Mouse (Mus musculus): ENCODE measurements around the gene Chst8. TPM values are rescaled to one million over a fixed set of nuclear protein-coding genes. Genes with fewer than 3 reads are reported as not detected.

Gene Chst8
- total RNA-seq, 4 experiments from 2014 or later, result 14.6 to 19.4 (median 17.7) TPM

DNA sequence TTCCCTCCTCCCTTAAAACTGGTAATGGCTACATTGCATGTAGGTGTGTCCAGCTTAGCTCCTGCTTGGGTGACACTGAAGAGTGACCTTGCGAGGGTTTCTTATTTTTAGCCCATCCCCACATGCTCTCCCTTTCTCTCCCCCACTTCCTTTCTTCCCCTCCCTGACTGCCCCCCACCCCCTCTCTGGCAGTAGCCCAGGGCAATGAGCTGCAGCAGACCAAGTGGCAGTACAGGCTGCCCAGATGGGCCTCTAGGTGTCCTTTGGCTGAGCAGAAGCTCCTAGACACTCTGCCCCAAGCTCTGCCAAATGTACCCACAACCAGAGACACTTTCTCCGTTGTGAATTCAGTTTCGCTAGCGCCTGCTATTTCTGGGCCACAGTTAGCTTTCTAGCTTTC, 139.6 kb downstream of the Chst8 start:
- DNase-seq (ENCODE audit: low spot score in 2 of 2), result no peak

DNA sequence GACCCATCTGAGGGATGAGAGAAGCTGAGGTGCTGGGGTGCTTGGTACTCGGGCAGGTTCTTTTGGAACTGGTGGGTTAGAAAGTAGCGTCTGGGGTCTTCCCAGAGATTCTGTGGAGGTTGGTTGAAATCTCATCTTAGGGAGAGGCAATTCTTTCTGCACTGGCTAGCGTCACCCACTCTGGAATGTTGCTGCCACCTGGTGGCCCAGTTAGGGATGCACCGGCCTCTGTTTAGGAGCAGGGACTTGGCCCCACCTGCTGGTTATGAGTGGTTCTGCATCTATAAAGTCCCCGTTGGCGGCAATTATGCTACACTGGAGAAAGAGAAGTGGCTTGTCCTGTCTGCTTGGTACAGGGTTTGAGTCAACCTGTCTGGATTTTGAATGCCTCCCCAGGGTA, 140.6 kb downstream of the Chst8 start:
- DNase-seq (ENCODE audit: low spot score in 2 of 2), result peak; percentile 62 to 87

DNA sequence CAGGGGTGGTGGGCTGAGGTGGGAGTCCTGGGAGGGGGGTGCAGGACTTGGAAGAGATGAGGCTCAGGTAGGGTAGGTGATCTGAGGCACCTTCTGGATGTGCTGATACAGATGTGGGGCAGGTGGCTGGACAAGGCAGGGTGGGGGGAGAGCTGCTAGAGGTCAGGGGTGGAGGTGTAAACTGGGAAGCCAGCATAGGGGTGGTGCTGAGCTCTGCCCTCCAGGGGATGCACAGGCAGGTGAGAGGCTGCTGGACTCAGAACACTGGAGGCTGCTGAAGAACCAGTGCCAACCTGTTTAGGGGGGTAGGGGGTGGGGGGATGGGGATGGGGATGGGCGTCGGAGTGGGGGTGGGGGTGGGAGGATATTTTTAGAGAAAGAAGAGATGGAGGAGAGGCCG, 141.7 kb downstream of the Chst8 start:
- no peak for DNase-seq (ENCODE audit: low spot score in 2 of 2)

DNA sequence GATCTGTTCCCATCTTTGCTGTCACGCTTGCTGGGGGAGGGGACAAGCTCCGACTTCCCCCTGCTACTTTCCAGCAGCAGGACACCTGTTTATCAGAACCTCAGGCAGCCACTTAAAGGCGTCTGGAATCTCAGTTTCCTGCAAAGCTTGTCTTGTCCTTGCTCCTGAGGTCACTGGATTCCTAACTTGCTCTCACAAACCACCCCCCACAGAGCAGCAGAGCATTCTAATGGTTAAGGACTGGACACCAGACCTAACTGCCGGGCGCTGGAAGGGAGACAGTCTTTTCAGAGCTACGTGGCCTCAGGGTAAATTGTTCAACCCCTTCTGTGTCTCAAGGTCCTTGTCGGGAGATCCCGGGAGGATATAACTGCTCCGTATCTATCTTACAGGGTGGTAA, 143.2 kb downstream of the Chst8 start:
- DNase-seq (ENCODE audit: low spot score in 2 of 2), result no peak

DNA sequence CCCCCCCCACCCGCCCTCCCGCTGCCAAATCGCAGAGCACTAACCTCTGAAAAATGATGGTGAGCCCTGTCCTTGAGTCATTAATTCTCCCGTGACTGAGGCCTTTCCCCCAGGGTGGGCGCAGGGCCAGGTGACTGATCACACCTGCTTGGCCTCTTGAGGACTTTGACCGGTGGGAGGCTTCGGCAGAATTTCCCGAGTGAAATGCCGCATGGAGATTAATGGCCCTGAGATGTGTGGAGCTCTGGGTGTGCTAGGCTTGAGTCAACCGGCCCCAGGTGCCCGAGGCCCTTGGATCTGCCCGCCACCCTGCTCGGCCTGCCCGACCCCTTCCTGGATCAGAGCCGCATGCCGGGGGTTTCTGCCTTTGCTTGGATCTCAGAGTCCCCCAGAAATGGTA, 144.6 kb downstream of the Chst8 start:
- no peak for DNase-seq (ENCODE audit: low spot score in 2 of 2)

DNA sequence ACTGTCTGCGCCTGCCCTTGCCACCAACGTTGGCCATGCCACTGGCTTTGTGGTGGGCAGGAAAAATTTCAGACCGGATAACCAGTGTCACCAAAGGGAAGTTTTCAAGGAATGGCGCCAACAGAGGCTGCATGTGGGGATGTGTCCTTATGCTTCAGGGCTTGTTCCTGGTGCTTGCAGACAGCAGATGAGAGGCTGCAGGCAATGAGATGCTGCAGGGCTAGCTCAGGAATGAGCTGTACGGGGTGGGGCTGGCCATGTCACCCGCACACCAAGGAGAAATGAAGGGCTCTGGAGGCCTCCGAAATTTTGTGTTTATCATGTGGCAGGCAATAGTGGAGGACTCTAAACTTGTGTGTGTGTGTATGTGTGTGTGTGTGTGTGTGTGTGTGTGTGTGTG, 149.4 kb downstream of the Chst8 start:
- no peak for DNase-seq (ENCODE audit: low spot score in 2 of 2)

DNA sequence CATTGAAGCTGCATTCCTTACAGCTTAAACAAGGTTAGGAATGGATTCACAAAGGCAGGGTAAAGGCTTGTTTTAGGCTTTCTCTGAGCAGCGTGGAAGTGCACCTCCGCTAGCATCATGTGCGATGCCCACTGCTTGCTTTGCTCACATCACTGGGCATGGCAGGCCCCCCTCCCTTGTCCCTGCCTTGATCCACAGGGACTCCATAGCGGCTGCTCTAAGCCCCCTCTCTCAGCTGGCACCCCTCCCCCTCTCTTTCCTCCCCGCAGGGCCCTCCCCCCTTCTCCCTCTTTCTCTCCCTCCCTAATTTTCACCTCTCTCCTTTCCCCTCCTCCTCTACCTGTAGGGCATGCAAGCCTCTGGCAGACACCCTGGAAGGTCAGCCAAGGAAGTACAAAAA, 150.3 kb downstream of the Chst8 start:
- no peak for DNase-seq (ENCODE audit: low spot score in 2 of 2)

DNA sequence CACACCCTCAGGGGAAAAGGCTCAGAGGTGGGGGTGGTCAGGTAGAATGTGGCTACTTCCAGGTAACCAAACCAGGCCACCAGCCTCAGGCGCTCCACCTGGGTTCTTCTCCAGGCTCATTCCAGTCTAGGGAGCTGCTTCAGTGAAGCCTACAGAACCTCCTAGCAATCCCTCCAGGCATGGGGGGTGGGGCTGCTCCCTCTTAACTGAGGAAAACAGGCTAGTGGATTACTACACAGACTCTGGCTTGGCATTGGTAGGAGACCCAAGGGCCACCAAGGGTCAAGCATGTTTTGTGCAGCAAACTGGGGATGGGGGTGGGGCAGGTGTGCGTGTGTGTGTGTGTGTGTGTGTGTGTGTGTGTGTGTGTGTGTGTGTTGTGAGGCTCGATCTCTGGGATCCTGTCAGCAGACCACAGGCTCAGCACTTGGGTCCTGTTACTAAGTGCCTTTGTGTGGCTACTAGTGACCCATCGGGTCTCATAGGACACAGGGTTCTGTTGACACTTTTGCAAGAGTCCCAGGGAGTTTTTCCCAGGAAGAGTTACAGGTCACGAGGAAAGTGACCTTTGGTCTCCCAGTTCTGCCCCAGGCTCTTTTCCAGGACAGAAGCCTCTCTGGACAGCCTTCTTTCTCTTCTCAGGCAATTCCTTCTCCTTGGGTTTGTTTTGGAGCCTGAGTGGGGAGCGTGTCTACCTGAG, 153.0 kb downstream of the Chst8 start:
- DNase-seq (ENCODE audit: low spot score in 2 of 2), result no peak

DNA sequence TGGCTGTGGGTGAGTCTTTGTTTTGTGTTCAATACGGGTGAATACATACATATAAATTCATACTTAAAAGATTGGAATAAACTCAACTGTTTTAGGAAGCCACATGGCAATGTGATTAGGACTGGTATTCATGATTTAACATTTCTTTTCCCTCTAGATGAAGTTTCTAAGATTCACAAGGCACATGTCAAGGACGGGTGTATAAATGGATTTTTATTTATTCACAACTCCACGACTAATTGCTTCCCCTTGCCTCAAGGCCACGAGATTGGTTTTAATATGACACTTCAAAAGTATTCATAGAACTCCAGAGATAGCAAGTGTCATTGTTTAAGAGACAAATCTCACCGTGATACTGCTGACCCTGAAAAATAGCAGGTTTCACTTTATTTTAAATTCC, 155.9 kb downstream of the Chst8 start, which contains the start of gene Kctd15:
Kctd15 (minus strand) TSS at position 101 of the 400 bp plus-strand sequence.
- DNase-seq (ENCODE audit: low spot score in 2 of 2), result no peak

DNA sequence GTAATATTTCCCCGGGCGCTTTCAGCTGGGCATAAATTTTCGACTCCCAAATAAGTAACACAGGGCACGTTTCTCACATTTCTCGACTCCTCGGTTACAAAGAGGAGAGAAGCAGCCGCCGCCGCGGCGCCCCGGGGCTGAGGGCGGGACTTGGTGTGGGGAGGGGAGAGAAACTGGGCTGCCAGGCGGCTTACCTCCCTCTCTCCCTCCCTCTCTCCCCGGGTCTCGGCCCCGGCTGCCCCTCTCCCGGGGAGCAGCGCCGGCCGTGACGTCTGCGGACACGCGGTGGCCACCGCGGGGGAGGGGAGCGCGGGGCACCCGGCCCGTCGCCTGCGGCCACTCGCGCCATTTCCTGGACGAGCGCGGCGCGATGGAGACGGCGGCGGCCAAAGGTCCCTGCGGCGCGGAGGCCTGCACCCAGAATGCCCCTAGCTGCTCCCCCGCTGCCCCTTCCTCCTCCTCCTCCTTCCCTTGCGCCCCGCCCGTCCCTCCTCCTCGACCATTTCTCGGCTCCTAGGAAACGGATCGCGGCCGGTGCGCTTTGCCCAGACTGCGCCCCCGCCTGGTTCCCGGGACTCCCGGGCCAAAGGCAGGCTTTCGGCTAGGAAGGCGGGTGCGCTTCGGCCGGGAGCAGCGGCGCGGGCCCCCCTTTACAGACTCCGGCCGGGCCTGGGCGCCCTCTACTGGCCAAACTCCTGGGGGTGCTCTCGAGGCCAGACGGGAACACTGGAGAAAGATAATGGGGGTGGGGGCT, 157.2 kb downstream of the Chst8 start:
- DNase-seq (ENCODE audit: low spot score in 2 of 2), result peak; percentile 72 to 76

DNA sequence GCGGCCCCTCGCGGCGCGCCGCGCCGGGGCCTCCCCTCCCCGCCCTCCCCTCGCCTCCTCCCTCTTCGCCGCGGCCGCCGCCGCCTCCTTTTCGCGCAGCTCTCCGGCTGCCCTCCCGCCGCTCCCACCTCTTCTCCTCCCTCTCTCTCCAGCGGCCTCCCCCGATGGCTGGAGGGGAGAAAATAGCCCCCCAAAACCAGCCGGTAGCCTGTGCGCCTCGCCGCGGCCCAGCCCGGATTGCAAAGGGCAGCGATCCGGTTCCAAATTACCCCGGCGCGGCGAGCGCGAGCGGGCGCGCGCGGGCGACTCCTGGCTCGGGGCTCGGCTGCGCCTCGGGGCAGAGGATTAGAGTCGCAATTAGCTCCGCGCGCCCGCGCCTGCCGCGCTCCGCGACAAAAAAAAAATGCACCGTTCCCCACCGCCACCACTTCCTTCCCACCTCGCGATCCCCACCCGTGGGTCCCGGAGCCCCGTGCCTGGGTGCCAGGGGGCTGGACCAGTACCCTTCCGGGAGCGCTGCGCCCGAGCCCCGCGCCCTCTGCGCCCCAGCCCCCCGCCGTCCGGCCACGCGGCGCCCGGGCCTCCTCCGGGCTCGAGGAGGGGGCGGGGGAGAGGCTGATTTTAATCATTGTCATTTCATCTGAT, 157.9 kb downstream of the Chst8 start:
- no peak for DNase-seq (ENCODE audit: low spot score in 2 of 2)

DNA sequence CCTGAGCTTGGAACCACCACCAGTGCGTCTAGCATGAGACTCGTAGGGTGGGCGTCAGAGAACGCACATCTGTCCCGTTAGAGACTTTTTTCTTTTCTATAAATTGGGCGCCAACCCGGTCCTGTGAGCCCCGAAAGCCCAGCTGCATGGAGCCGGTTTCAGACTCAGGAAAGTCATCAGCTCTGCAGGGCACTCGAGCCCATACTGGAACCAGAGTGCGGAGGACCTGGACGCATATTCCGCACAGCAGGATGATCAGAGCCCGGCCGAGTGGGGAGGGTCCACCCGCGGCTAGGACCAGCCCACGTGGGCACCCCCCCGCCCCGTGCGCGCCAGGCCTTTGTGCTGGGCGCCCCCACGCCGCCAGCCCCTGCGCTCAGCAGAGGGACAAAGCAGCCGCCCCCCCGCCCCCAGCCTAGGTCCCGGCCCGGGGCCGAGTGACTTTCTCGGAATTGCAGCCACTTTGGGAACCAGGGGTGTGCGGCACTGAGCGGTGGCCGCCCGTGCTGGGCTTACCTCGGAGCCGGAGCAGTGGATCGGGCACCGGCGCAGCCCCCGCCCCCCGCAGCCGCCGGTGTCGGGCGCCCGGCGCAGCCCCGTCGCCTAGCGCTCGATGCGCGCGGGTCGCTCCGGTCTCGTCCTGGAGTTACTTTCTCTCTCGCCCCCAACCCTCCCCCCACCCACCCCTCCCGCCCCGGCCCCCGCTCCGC, 158.6 kb downstream of the Chst8 start:
- DNase-seq (ENCODE audit: low spot score in 2 of 2), result no peak

DNA sequence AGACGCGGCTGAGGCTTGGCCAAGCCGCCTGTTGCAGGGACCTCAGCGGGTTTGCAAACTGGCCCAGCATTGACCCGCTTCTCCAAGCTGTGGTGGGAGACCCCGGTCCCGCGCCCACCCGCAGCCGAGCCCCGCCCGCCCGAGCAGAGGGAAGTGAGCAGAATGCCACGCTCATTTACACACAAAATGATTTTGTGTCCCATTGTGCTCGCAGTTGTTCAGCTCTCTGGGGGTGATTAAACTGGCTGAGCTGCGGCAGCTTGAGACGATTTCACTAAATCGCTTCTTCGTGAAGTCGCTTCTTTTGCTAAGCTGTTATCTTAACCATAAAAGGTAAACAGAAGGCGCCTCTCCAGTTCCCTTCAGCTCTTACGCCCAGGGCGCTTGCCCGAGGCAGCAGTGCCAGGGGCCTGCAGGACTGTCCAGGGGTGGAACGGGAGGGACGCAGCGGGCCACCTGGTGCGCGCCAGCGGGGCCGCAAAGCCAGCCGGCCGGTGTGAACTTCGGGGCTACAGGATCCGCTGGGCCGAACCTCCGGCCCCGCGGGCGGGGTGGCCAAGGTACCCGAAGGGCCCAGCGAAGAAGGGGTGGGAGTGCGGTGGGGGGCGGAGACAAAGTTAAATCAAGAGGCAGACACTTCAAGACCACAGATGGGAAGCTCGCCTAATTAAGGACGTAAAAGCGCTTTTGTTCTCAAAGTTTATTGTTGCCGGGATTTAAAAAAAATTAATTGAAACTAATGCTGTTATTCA, 159.6 kb downstream of the Chst8 start:
- no peak for DNase-seq (ENCODE audit: low spot score in 2 of 2)

DNA sequence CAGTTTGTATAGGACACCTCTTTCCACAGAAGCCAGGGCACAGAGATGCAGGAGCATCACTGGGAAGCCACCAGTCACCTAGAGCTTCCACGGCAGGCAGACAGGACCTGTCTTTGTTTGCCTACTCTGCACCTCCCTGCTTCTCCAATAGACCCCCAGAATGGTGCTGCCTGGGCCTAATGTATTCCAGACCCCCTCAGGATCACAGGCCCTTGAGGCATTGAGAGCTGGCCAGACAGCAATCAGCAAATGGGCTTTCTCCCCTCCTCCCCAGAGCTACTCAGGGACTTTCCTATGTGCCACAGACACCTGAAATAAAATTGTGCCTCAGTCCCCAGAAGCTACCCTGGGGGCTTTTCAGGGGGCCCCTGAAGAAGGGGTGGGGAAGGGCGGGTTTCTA, 161.1 kb downstream of the Chst8 start:
- no peak for DNase-seq (ENCODE audit: low spot score in 2 of 2)

DNA sequence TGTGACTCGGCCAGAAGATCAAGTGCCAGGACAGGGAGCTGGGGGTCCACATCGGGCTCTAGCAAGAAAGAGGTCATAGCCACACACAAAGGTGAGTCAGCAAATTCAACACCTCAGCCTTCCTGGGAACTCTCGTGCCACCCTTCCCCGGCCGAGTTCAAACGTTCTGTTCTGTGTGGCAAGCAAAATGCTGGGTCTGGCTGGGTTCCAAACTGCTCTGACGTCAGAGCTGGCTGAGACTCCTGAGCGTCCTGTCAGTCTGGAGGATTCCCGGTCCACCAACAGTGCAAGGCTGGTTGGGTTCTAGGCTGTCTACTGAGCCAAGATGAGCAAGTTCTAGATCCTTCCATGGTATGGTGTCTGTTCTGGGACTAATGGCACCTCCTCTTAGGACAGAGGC, 165.5 kb downstream of the Chst8 start:
- DNase-seq (ENCODE audit: low spot score in 2 of 2), result no peak

DNA sequence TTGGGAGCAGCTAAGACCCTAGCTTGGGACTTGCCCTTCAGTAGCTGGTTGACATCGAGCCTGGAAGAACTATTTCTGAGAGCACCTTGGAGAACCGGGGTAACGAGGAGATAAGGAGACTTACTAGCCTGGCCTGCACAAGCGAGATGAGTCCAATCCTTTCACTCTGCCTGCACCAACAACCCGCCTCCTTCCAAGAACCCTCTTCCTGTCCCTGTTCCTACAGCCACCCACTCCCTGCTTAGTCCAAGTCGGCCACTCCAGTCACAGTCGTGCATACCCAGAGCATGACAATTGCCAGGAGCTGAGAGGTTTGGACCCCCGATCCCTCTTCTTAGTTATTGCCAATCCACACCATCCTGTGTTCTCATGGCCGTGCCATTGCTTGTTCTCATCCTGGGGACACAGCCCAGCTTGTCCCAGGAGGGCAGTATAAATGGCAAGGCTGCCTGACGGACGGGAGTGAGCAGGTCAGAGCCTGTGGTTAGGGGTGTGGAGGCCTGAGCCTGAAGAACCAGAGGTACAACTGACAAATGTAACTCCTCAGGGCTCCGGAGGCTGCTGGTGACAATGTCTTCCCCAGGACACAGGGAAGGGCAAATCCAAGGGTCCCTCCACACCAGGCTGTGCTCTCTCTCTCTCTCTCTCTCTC, 166.2 kb downstream of the Chst8 start:
- no peak for DNase-seq (ENCODE audit: low spot score in 2 of 2)

DNA sequence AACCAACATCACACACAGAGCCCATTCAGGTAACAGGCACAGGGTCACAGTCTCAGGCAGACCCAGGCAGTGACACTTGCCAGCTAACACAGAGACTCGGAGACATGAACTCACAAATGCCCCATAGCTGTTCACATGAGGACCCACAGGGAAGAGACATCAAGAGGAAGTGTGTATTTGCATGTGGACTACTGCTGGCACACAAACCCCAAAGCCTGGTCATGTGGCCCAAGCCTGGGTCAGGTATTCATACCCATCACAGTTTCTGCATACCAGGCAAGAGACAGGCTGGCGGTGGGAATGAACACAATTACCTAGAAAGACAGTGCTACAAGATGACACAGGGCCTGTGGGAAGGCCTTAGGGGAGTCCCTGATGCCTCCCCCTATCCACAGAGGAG, 166.9 kb downstream of the Chst8 start:
- no peak for DNase-seq (ENCODE audit: low spot score in 2 of 2)

DNA sequence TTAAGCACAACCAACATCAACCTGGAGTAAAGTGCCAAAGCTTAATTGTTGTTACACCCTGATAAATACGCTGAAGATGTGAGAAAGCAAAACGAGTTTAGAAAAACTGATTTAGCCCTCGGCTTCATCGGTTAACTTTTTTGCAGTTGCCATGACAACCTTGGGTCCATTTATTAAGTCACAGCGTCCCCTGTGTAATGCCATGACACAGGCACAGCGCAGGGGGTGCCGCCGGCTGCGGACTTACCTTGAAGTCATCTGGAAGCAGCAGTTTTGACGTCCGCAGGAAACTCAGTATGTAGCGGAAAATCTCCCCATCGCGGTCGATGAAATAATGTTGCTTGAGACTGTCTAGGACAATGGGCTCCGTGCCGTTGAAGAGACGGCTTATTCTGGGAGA, 167.9 kb downstream of the Chst8 start:
- no peak for DNase-seq (ENCODE audit: low spot score in 2 of 2)

DNA sequence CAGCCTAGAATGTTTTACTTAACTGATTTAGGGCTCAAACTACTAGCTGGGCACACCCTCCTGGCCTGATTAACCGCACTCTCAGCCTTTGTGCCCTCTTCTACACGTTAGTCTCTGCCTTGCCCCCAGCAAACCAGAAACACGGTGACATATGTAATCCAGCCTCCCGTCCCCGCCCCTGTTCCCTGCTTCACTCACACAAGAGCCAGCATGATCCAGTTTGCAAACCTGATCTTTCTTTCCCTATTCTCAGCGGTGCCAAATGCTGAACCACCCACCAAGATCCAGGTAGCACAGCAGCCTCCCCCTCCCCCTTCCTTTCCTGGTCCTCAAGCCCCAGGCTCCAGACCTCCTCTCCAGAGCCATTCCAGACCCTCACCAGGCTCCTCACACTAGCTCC, 169.2 kb downstream of the Chst8 start:
- no peak for DNase-seq (ENCODE audit: low spot score in 2 of 2)

DNA sequence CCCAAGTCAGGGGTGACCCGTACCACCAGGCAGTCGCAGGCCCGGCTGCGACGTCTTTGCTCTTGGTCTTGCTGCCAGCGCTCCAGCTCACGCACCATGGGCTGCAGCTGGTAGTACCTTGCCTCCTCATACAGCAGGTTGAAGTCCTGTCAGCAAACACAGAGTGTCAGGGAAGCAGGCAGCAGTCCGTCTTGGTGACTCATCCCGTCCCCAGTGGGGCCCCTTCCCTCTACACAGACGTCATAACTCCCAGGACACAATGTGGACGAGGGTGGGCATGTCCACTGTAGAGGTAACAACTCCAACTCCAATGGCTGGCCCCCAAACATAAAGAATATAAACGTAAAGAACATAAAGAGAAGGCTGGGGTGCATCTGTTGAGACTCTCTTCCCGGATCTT, 170.5 kb downstream of the Chst8 start:
- no peak for DNase-seq (ENCODE audit: low spot score in 2 of 2)

DNA sequence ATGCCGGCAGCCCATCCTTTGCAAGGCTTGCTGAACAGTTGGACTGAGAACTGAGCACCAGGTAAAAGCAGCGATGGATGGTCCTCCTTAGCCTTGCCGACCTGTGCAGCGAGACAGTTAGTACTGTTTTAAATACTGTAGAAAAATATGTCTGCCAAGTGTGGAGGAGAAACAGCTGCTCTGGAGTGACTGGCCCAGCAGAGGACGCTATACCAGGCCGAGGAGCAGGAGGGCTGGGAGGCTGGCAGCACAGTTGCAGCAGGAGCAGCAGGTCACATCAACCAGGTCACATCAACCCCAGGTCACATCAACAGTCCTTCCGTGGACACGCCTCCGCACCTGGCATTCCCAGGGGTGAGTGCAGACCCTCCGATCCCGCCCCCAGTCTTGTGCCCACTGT, 172.7 kb downstream of the Chst8 start:
- no peak for DNase-seq (ENCODE audit: low spot score in 2 of 2)

Measured in left cerebral cortex, adult 8-10 months (tissue).